In genomic region chr6:17895562-17895961, GRCm38 (mm10) we compare ENCODE assay signal across 22 mouse cellular contexts.
"Had no signal": no experiment of that assay in that cellular context is flagged by ENCODE, and none has a peak within 500 bp of the region (broad histone marks: within the 10 kb centered on the region; RNA-seq: fewer than 3 reads in every experiment).

No protein-coding gene starts in this region.

- DNase-seq: cerebellum, adult 2 months; cerebellum, adult 8-10 months; cerebellum, adult 9-10 months; cerebellum, adult 9-11 months; cerebellum, postnatal 10 days; cerebellum, postnatal 14 days; cerebellum, postnatal 25 days; cerebellum, postnatal 36 days; embryo, embryonic 11 days; forebrain, postnatal 0 days; gastrocnemius, adult 2 months; gastrocnemius, postnatal 10 days; gastrocnemius, postnatal 14 days; gastrocnemius, postnatal 25 days; gastrocnemius, postnatal 36 days; heart, adult 11 months; heart, adult 18-20 months; heart, adult 2 months had no signal

- ATAC-seq: forebrain, embryonic 13.5 days; forebrain, embryonic 14.5 days; forebrain, embryonic 15.5 days; forebrain, embryonic 16.5 days had no signal
